Mouse (Mus musculus) liver, adult 10 weeks (tissue): Measurements from ENCODE around the gene Dut. TPM values are rescaled to one million over a fixed set of nuclear protein-coding genes. Genes with fewer than 3 reads are reported as not detected.

Experiments
- polyA plus RNA-seq: library from polyadenylated mRNA; stranded (reverse); fragments of 350-450 nt; fragmentation: Illumina TruSeq; extraction: RNeasy Lipid Tissue Mini Kit (QIAGEN cat#74804); gene quantifications from one replicate; pipeline ENCODE4 v1.2.3, GENCODE M21; 2014; ENCODE audit warnings: low read depth, low replicate concordance

Gene Dut
- 9.4 TPM for polyA plus RNA-seq

DNA sequence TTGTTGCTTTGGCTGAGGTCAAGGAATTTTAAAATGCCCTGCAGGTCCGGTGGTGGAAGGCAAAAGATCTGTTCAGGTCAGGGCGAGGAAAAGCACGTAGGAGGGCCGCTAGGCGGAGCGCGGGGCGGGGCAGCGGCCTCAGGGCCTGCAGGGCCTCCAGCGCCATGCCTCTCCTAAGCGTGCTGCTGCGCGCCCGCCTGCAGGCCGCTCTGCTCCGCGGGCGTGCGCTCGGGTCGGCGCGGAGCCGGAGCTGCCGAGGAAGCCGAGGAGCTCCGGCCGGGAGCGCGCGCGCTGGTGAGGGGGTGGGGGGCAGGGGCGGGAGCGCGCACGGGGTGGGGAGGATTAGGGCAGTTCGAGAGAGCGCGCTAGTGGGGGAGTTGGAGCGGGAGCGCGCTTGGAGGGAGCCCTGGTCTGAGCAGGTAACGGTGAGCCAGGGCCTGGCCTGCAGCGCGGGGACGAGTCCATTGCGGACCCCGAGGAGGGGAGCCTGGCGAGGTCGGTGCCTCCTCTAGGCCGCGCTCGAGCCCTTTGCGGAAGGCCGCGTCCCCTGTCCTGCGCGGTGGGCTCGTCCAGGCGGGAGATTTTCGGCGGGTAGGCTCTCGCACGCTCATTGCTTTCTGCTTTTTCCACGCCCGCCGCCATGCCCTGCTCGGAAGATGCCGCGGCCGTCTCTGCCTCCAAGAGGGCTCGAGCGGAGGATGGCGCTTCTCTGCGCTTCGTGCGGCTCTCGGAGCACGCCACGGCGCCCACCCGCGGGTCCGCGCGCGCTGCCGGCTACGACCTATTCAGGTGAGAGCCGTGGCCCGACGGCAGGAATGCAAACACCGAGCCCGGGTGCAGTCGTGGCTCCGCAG, at the start of gene Dut:
Dut (plus strand) TSS at position 83 of the 854 bp plus-strand sequence.

Other genes starting within 250 kb of the Dut start
- 1.3 TPM for gene Slc24a5, start 179.1 kb upstream of the Dut start, polyA plus RNA-seq
- gene Myef2, start 123.5 kb upstream of the Dut start, polyA plus RNA-seq = 12.1 TPM
- not detected for gene Ctxn2, start 110.5 kb upstream of the Dut start, polyA plus RNA-seq
- 0.08 TPM for gene Slc12a1, start 94.7 kb upstream of the Dut start, polyA plus RNA-seq